Mouse (Mus musculus) effector memory CD4-positive, alpha-beta T cell, adult 5 months (primary cell): ENCODE measurements around the gene Abhd16a. TPM values are rescaled to one million over a fixed set of nuclear protein-coding genes. Genes with fewer than 3 reads are reported as not detected.

ENCODE experiments used
- polyA plus RNA-seq: library from polyadenylated mRNA; unstranded; fragments of 100-300 nt; shearing (Covaris generic); gene quantifications from one replicate; pipeline ENCODE4 v1.2.1, GENCODE M21; 2017

Gene Abhd16a
- polyA plus RNA-seq, 1 experiment from 2014 or later: 88.6 TPM

DNA sequence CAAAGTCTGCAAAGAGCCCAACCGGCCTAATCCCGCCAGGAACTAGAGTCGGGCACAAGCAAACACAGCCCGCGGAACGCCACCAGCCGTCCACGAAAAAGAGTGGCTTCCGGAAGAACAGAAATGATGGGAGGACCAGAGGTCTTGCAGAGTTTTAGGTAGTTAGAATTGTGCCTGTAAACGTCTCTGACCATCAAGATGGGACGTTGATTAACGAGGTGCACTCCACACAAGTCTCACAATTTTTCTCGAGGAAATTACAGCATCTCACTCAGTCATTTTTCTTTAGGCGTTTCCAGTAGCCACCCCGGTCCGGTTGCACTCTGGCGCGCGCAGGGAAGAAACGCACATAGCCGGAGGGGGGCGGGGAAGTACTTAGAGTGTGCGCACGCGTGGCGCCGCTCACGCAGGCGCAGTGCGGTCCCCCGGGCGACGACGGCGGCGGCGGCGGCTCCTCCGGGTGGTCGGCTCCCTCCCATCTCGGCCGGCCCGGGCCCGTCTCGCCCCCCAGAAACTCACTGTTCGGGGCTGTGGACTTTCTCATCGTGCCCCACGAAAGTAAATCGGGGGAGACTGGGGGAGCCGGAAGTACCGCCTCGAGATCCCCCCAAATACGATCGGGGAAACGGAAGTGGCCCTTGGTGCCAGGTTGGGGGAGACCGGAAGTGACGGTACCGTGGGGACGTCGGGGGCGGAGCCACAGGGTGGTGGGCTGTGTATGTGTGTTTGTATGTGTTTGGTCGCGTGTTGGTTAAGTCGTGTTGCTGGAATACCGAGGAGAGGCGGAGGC lies 45.9 kb downstream of the Abhd16a start, which contains the start of gene Bag6:
TSS of gene Bag6 (plus strand) at position 378 of the 790 bp plus-strand sequence.

Other genes starting within 250 kb of the Abhd16a start
- gene Skiv2l, start 239.1 kb upstream of the Abhd16a start, polyA plus RNA-seq: 128 TPM
- 49.5 TPM for gene Nelfe, start 238.9 kb upstream of the Abhd16a start, polyA plus RNA-seq
- not detected for gene Cfb, start 226.7 kb upstream of the Abhd16a start, polyA plus RNA-seq
- 0.21 TPM for gene Zbtb12, start 209.8 kb upstream of the Abhd16a start, polyA plus RNA-seq
- gene Gm20547, start 207.2 kb upstream of the Abhd16a start, polyA plus RNA-seq: not detected
- gene C2, start 191.0 kb upstream of the Abhd16a start, polyA plus RNA-seq: 1.2 TPM
- 57.8 TPM for gene Ehmt2, start 190.8 kb upstream of the Abhd16a start, polyA plus RNA-seq
- not detected for gene Slc44a4, start 174.8 kb upstream of the Abhd16a start, polyA plus RNA-seq
- gene Neu1, start 158.0 kb upstream of the Abhd16a start, polyA plus RNA-seq: 74.6 TPM
- gene Hspa1b, start 130.0 kb upstream of the Abhd16a start, polyA plus RNA-seq: 2,452 TPM
- gene Gm20481, start 119.4 kb upstream of the Abhd16a start, polyA plus RNA-seq: 125 TPM
- gene Hspa1a, start 117.1 kb upstream of the Abhd16a start, polyA plus RNA-seq: 1,550 TPM
- not detected for gene Hspa1l, start 116.6 kb upstream of the Abhd16a start, polyA plus RNA-seq
- 47.6 TPM for gene Lsm2, start 107.4 kb upstream of the Abhd16a start, polyA plus RNA-seq
- gene Vars, start 88.3 kb upstream of the Abhd16a start, polyA plus RNA-seq: 182 TPM
- 0.10 TPM for gene Vwa7, start 72.7 kb upstream of the Abhd16a start, polyA plus RNA-seq
- not detected for gene Sapcd1, start 61.2 kb upstream of the Abhd16a start, polyA plus RNA-seq
- 2.2 TPM for gene Msh5, start 42.5 kb upstream of the Abhd16a start, polyA plus RNA-seq
- gene Clic1, start 39.3 kb upstream of the Abhd16a start, polyA plus RNA-seq: 305 TPM
- 1.00 TPM for gene Ddah2, start 30.2 kb upstream of the Abhd16a start, polyA plus RNA-seq
- gene Ly6g6c, start 23.9 kb upstream of the Abhd16a start, polyA plus RNA-seq: not detected
- not detected for gene Mpig6b, start 23.1 kb upstream of the Abhd16a start, polyA plus RNA-seq
- gene Ly6g6e, start 12.4 kb upstream of the Abhd16a start, polyA plus RNA-seq: not detected
- not detected for gene Ly6g6d, start 11.2 kb upstream of the Abhd16a start, polyA plus RNA-seq
- not detected for gene Ly6g6f, start 3.7 kb upstream of the Abhd16a start, polyA plus RNA-seq
- not detected for gene Ly6g5c, start 19.0 kb downstream of the Abhd16a start, polyA plus RNA-seq
- gene Ly6g5b, start 26.2 kb downstream of the Abhd16a start, polyA plus RNA-seq: 2.1 TPM
- 43.9 TPM for gene Gpank1, start 32.2 kb downstream of the Abhd16a start, polyA plus RNA-seq
- 190 TPM for gene Csnk2b, start 32.8 kb downstream of the Abhd16a start, polyA plus RNA-seq
- gene D17H6S53E, start 37.1 kb downstream of the Abhd16a start, polyA plus RNA-seq: 0.75 TPM
- not detected for gene Apom, start 42.8 kb downstream of the Abhd16a start, polyA plus RNA-seq
- gene Bag6, start 45.9 kb downstream of the Abhd16a start, polyA plus RNA-seq: 75.1 TPM
- 38.6 TPM for gene Prrc2a, start 75.6 kb downstream of the Abhd16a start, polyA plus RNA-seq
- not detected for gene Aif1, start 86.8 kb downstream of the Abhd16a start, polyA plus RNA-seq
- gene Lst1, start 99.2 kb downstream of the Abhd16a start, polyA plus RNA-seq: 1.6 TPM
- gene Ltb, start 105.2 kb downstream of the Abhd16a start, polyA plus RNA-seq: 849 TPM
- 107 TPM for gene Tnf, start 112.7 kb downstream of the Abhd16a start, polyA plus RNA-seq
- gene Lta, start 116.1 kb downstream of the Abhd16a start, polyA plus RNA-seq: 42.5 TPM
- not detected for gene Gm16181, start 131.6 kb downstream of the Abhd16a start, polyA plus RNA-seq
- 4.8 TPM for gene Atp6v1g2, start 144.4 kb downstream of the Abhd16a start, polyA plus RNA-seq
- 18.7 TPM for gene Nfkbil1, start 146.5 kb downstream of the Abhd16a start, polyA plus RNA-seq
- 170 TPM for gene Ddx39b, start 152.5 kb downstream of the Abhd16a start, polyA plus RNA-seq
- gene H2-D1, start 173.5 kb downstream of the Abhd16a start, polyA plus RNA-seq: 6,438 TPM
- gene H2-Q1, start 231.1 kb downstream of the Abhd16a start, polyA plus RNA-seq: 0.26 TPM